Mouse (Mus musculus) monocyte, adult 5-6 weeks (primary cell): ENCODE measurements around the gene Hist4h4. TPM values are rescaled to one million over a fixed set of nuclear protein-coding genes. Genes with fewer than 3 reads are reported as not detected.

ENCODE experiments used
- ATAC-seq: fragments of 153-309, 156-312 bp; replicated peaks from 2 replicates; pipeline ENCODE4 v1.8.0; 2017; ENCODE audit warnings: mild to moderate bottlenecking; ENCODE audit not compliant: low TSS enrichment, insufficient number of reproducible peaks, severe bottlenecking, poor library complexity, low FRiP score
- total RNA-seq: library from RNA; stranded (forward); fragments of 200-1000, 200-491, 200-594 nt; gene quantifications from 3 replicates; pipeline ENCODE4 v1.2.3, GENCODE M21; 2017

Hist4h4 gene
- total RNA-seq, 1 experiment from 2014 or later, result 4.9 TPM

- no peak for ATAC-seq
These were observed 9.1 kb downstream of the Hist4h4 start for GRCm38 (mm10) chr6:136795110-136795509.

DNA sequence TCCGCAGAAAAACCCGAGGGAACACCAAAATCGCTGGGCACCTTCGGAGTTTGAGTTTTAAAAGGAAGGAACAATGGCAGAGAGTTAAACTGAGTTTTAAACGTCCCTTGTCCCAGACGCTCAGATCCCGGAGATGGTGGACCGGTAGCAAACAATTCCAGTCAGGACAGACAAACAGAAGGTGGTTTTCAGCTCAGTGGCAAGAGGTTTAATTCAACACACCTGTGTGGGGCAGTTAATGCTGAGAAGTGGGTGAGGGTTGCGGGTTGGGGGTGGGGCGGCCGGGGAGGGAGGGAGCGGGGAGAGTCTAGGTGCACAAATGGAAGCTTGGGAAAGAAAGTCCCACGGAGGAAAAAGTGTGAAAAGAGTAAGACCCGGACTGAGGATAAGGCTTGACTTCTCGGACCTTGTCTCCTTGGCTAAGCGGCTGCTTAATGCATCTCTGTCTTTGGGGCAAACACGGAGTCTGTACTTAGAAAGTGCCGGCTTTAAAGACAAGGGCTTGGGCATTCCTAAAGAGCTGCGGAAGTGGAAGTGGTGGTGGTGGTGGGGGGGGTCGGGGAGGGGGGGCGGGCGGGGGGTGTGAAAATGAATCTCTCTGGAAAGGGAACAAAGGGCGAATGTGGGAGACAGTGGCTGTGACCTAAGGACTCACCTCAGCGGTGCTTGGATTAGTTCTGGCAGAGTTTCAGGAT is 10.2 kb downstream of the Hist4h4 start:
- ATAC-seq, result no peak

- ATAC-seq, result no peak
These were observed 11.1 kb downstream of the Hist4h4 start for GRCm38 (mm10) chr6:136792884-136793758.

GRCm38 (mm10) chr6:136789391-136789971 is 14.7 kb downstream of the Hist4h4 start:
- ATAC-seq, result no peak

DNA sequence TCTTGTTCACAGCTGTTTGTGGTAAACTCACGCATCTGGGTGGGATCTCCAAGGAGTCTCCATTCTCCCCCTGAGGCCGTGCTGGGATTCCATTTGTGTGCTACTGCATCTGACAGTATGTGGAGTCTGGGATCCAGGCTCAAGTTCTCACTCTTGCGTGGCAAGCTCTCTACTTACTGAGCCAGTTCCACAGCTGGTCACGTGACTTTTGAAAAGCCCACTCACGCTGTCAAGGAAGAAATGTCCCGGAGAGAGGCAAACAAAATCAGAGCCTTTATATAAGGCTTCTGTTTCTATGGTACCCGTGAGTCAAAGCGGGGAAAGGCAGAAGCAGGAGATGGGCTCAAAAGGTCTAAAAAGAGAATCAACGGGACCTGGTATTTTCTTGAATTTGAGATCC is 21.5 kb downstream of the Hist4h4 start:
- no peak for ATAC-seq

GRCm38 (mm10) chr6:136782146-136782545 is 22.1 kb downstream of the Hist4h4 start:
- ATAC-seq, result no peak

DNA sequence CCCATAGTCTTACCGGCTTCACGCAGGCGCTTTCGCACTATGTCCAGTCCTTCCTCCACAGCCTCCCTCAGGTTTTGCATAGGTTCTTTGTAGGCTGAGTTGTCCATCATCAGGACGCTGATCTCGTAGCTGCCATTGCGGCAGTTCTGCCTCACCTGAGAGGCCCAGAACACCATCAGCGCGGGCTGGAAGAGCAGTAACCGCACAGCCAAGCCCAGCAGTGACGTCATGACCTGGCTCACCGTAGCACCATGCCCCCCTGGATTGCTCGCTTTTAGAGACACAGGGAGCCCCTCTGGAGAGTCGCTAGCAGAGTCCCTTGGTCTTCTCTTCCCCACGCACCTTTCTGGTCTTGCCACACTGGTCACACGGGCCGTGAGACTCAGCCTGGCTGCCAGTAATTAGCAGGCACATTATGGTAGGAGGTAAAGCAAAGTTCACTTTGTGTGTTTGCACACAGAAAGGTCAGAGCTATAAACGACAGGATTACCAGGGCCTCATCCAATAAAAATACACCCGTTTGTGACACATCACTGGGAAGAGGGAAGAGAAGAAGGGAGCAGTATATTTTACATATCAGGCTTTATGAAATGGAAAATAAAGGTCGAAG is 22.7 kb downstream of the Hist4h4 start, which contains the start of gene Gucy2c:
Gene Gucy2c (minus strand): TSS at position 389 of the 610 bp plus-strand sequence.
- no peak for ATAC-seq

DNA sequence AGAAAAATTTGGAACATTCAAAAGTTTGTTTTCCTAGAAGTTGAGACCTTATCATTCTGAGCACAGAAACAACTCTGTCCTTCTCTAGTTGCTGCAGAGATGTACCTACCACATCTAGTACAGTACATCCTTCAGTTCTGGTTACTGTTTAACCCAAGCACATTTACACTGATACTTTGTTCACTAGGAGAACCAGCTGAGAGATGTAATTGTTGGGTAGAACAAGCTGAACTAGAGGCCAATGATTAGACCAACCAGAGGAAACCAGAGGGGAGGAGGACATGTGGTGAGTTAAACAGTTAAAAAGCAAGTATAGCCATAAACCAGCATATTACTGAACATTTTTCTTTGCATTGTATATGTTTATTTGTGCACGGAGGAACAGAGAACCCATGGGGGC is 27.8 kb downstream of the Hist4h4 start:
- ATAC-seq, result no peak

DNA sequence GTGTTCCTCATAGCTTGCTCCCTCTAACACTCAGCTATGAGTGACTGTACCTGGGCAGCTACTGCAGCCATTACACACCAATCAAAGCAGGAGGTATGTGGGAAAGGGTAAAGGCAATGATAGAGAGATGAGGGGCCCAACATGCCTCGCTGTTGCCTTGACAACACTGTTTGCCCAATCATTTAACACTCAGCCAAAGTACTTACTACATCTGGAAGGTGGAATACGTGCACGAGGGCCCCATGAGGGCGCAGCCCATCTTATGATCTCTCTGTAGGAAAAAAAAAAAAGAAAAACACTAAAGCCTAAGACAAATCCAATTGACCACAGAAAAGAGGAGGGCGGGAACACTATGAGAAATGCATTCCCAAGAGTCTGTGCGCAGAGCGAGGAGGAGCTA is 34.4 kb downstream of the Hist4h4 start:
- ATAC-seq, result no peak

- ATAC-seq, result no peak
These were observed 35.1 kb downstream of the Hist4h4 start for GRCm38 (mm10) chr6:136769143-136769542.

- no peak for ATAC-seq
These were observed 40.3 kb downstream of the Hist4h4 start for GRCm38 (mm10) chr6:136763912-136764311.

Other genes with a start within 250 kb of the Hist4h4 start
- 233 to 370 TPM (median 331 TPM) in 3 replicates for gene Plbd1, start 142.5 kb downstream of the Hist4h4 start, total RNA-seq
- 0.10 to 1.1 TPM in 2 of 3 replicates, not detected in the other for gene Gucy2c, start 22.6 kb downstream of the Hist4h4 start, total RNA-seq
- gene H2afj, start 3.8 kb upstream of the Hist4h4 start, total RNA-seq, result 54.2 to 78.4 TPM (median 59.5 TPM) in 3 replicates
- gene BC049715, start 23.2 kb upstream of the Hist4h4 start, total RNA-seq, result 0.96 to 3.7 TPM (median 2.5 TPM) in 3 replicates
- 46.3 to 120 TPM (median 81.0 TPM) in 3 replicates for gene Wbp11, start 23.8 kb upstream of the Hist4h4 start, total RNA-seq
- 0.49 TPM in 1 of 3 replicates, not detected in the others for gene Smco3, start 31.0 kb upstream of the Hist4h4 start, total RNA-seq
- gene Art4, start 53.3 kb upstream of the Hist4h4 start, total RNA-seq, result not detected in 3 replicates
- not detected in 3 replicates for gene Mgp, start 71.4 kb upstream of the Hist4h4 start, total RNA-seq
- gene Erp27, start 117.8 kb upstream of the Hist4h4 start, total RNA-seq, result 3.7 to 8.5 TPM (median 5.7 TPM) in 3 replicates
- 0.10 TPM in 1 of 3 replicates, not detected in the others for gene Pde6h, start 119.4 kb upstream of the Hist4h4 start, total RNA-seq
- gene Arhgdib, start 137.5 kb upstream of the Hist4h4 start, total RNA-seq, result 977 to 1,211 TPM (median 1,012 TPM) in 3 replicates